Mouse (Mus musculus): ENCODE data around the gene Pi4k2a.
A peak's percentile ranks its signal among the peaks of the same experiment; 100 is the strongest.

Gene Pi4k2a

GRCm38 (mm10) chr19:42089748-42090595, at the start of gene Pi4k2a:
Pi4k2a (plus strand) TSS chr19:42090470.
- DNase-seq = peak; percentile 99

GRCm38 (mm10) chr19:42043988-42044387, 46.3 kb upstream of the Pi4k2a start:
- DNase-seq = no peak

- DNase-seq = peak; percentile 63
Measured at GRCm38 (mm10) chr19:42045269-42046102, 44.8 kb upstream of the Pi4k2a start, which contains the start of gene Hoga1. Hoga1 (plus strand) TSS chr19:42045610.

GRCm38 (mm10) chr19:42050251-42050650, 40.0 kb upstream of the Pi4k2a start:
- DNase-seq = no peak

- no peak for DNase-seq
Measured at GRCm38 (mm10) chr19:42051351-42051750, 38.9 kb upstream of the Pi4k2a start.

GRCm38 (mm10) chr19:42051948-42052347, 38.3 kb upstream of the Pi4k2a start, which contains the start of gene 4933411K16Rik:
4933411K16Rik (plus strand) TSS chr19:42052248.
- no peak for DNase-seq

- DNase-seq = no peak
Measured at GRCm38 (mm10) chr19:42054255-42054654, 36.0 kb upstream of the Pi4k2a start.

GRCm38 (mm10) chr19:42055881-42056280, 34.4 kb upstream of the Pi4k2a start:
- no peak for DNase-seq

GRCm38 (mm10) chr19:42056719-42057409, 33.4 kb upstream of the Pi4k2a start:
- no peak for DNase-seq

- no peak for DNase-seq
Measured at GRCm38 (mm10) chr19:42058426-42058825, 31.8 kb upstream of the Pi4k2a start.

GRCm38 (mm10) chr19:42061443-42061842, 28.8 kb upstream of the Pi4k2a start:
- DNase-seq = no peak

- DNase-seq = no peak
Measured at GRCm38 (mm10) chr19:42068441-42069240, 21.6 kb upstream of the Pi4k2a start.

- DNase-seq = no peak
Measured at GRCm38 (mm10) chr19:42069241-42069525, 21.1 kb upstream of the Pi4k2a start.

GRCm38 (mm10) chr19:42071221-42071620, 19.0 kb upstream of the Pi4k2a start:
- DNase-seq = no peak

- no peak for DNase-seq
Measured at GRCm38 (mm10) chr19:42071886-42072608, 18.2 kb upstream of the Pi4k2a start.

GRCm38 (mm10) chr19:42072802-42073201, 17.5 kb upstream of the Pi4k2a start:
- no peak for DNase-seq

GRCm38 (mm10) chr19:42075051-42075450, 15.2 kb upstream of the Pi4k2a start:
- DNase-seq = no peak

- no peak for DNase-seq
Measured at GRCm38 (mm10) chr19:42075992-42076391, 14.3 kb upstream of the Pi4k2a start.

GRCm38 (mm10) chr19:42078566-42078965, 11.7 kb upstream of the Pi4k2a start:
- DNase-seq = no peak

GRCm38 (mm10) chr19:42079006-42079405, 11.3 kb upstream of the Pi4k2a start:
- no peak for DNase-seq

GRCm38 (mm10) chr19:42079950-42080349, 10.3 kb upstream of the Pi4k2a start:
- DNase-seq = no peak

GRCm38 (mm10) chr19:42080469-42080868, 9.8 kb upstream of the Pi4k2a start:
- no peak for DNase-seq

Measured in right cerebral cortex, postnatal 14 days (tissue).